Mouse (Mus musculus): ENCODE measurements around the gene Cbx8. TPM values are rescaled to one million over a fixed set of nuclear protein-coding genes. Genes with fewer than 3 reads are reported as not detected.

Cbx8 gene
- total RNA-seq, 2 experiments from 2014 or later, result 1.4 to 1.8 TPM

DNA sequence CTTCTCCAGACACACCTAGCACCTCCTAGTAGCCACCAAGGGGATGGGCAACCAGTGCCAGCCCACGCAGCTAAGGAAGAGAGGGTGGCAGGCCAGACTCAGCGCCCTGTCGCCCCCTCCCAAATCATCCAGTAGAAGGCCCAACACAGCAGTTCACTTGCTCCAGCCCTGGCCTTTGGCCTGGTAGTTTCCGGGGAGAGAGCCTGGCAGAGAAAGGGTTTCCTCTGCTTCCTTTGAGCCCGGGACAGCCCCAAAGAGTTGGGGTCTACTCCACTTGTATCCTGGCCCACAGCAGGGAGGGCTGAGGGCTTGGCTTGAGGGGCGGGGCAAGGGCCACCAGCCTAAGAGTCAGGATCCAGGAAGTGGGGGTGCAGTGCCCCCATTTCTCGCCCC is 38.7 kb upstream of the Cbx8 start:
- DNase-seq, result no peak

DNA sequence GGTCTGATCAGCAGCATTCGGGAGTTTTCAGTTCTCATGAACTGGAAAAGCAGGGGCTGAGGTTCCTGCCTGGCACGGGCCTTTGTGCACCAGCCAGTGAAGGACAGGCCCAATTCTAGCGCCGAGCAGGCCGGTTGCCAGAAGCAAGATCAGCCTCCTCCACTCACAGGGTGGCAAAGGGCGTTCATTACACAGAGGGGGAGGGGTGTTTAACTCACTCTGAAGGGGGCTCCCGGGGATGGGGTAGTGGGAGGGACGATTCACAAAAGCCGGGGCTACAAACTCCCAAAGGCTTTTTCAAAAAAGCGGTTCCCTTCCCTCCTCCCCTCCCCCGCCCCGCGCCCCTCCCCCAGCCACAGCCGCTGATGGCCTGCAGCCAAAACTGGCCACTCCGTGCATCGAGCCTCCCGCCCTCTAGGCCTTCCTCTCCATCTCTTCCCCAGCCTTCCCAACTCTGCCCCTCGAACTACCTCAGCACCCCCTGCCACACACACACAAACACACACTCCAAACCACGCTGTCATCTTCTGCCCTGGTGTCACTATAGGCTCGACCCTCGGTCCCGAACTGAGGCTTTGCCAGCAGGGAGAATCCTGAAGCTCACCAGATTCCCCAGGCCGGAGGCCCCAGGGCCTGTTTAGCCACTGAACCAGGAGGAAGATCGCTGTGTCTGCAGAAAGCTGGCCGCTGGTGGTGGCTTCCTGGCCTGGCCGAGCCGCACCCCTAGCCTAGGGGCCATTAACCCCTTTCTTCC is 38.1 kb upstream of the Cbx8 start:
- DNase-seq, result no peak

- DNase-seq, result no peak
Measured at GRCm38 (mm10) chr11:119077755-119078154, 37.0 kb upstream of the Cbx8 start.

- DNase-seq, result no peak
Measured at GRCm38 (mm10) chr11:119075805-119076204, 35.0 kb upstream of the Cbx8 start.

- DNase-seq, result no peak
Measured at GRCm38 (mm10) chr11:119073876-119074433, 33.2 kb upstream of the Cbx8 start.

DNA sequence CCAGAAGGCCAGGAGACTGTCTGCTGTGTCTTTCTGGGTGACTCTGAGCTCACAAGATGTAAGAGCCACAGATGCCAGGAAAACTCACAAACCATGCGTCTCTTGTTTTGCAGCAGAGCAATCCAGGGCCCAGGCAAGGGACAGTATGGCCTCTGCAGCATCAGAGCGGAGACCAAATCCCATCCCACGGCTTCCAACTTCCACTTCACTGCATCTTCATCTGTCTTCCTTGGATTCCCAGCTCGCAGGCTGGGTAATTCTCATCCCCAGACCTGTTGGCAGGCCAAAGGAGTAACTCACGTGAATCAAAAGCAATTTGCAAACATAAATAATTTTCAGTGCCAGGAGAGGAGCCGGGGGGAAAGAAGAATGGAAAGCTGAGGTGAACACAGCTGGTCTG is 32.2 kb upstream of the Cbx8 start:
- no peak for DNase-seq

DNA sequence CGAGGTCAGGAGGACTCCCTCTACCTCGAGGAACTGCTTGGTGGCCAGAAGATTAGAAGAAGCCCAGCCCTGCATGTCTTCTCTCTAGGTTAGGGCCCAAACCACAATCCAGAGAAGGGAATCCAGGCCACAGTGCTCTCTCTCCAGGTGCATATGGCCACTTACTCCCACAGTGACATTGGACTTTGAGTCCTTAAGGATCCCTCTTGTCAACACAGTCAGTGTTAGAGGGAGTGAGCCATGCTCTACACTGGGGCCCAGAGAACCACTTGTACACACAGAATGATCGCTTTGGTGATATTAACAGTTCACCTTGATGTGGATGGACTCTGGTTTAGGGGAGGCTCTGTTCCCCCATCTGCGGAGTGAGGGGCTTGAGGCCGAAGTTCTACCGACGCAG is 31.5 kb upstream of the Cbx8 start:
- DNase-seq, result no peak

- no peak for DNase-seq
Measured at GRCm38 (mm10) chr11:119066841-119067240, 26.1 kb upstream of the Cbx8 start.

DNA sequence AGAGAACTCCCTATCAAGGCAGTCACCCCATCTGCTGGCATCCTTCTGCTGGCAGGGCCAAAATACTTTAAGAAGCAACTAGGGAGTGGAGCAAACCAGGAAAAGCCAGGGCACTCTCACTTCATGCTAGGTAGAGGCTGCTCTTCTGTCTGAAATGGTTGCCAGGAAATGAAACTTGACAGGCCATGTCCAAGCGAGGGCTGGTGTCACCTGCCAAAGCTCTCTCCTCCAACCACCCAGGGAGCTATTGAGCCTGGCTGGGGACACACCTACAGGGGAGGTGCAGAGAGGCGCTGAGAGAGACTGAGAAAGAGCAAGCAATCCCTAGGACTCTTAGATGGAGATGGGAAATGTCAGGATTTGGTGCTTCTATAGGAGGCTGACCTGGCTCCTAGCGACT is 18.5 kb upstream of the Cbx8 start:
- DNase-seq, result no peak

DNA sequence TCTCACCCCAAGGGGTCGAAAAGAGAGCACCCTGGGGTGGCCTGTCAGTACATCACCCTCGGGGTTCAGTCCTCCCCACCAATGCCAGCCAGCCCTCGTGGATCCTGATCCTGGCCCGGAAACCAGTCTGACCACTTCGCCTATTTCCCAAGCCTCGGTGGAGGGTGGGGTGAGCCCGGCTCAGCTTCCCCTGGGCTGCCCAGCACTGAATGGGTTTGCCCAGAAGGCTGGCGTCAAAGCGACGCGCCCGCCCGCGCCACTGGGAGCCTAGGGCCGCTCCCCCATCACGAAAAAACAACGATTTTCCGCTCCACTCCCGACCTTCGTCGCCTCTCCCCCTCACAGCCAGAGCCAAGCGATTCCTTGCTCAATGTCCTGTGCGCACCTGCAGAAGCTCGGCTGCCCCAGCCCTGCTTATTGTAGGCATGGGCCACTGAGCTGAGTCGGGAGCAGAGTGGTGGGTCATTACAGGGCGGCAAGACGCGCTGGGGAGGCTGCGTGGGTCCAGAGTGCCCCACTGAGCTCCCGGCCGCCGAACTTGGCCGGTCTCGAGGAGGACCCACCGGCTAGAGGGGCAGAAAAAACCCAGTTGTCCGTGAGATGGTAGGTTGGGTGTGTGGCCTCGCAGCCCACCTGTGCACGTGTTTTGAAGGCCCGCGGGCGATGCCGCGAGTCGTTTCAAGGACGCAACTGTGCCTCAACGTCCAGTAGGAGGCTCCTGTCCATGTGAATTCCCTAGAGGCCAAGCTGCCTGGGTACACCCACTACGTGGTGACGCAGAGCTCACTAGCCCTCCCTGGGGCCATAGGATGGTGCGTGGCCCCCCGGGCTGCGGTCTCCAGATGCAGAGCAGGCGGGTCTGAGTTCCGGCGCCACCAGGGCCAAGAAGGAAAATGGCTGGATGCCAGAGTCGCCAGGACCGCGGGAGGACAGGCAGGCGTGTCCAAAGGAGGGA is 17.5 kb upstream of the Cbx8 start:
- no peak for DNase-seq

- DNase-seq, result no peak
Measured at GRCm38 (mm10) chr11:119057291-119057690, 16.5 kb upstream of the Cbx8 start.

DNA sequence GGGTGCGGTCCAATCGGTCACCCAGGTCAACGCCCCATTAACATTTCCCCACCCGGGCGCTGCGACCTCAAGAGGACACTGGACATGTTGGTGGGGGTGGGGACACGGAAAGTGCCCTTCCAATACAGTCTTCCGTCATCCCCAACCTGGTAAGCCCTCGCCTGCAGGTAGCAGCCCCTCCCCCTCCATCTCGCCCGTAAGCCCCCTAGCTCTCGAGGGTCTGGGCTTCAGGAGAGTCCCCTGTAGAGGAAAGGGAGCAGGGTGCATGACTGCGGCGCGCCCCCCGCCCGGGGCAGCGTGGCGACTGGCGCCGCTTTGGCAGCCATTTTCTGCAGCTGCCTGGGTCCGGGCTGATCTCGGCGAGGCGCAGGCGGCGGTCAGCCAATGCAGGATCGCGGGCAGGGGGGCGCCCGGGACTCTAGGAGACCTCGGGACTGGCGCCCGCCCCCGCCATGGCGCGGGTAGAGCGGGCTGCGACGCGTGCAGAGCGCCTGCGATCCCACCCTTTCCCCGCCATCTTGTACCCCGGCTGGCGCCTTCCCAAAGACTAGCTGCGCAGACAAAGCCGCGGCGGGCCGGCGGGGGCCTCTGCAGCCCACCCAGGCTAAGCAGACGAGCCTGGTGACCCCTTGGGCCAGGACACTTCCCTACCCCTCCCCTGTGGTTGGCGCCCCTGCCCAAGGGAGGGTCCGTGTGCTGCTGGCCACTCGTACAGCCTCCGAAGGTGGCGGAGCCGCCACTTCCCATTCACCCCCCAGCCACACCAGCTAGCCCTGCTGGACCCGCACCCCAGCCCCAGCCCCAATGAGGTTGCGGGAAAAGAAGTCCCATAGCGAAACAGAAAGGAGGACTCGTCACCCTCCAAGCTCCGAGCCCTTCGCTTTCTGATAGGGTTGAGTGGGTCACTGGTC is 15.8 kb upstream of the Cbx8 start:
- DNase-seq, result no peak

- no peak for DNase-seq
Measured at GRCm38 (mm10) chr11:119055571-119056131, 14.9 kb upstream of the Cbx8 start.

DNA sequence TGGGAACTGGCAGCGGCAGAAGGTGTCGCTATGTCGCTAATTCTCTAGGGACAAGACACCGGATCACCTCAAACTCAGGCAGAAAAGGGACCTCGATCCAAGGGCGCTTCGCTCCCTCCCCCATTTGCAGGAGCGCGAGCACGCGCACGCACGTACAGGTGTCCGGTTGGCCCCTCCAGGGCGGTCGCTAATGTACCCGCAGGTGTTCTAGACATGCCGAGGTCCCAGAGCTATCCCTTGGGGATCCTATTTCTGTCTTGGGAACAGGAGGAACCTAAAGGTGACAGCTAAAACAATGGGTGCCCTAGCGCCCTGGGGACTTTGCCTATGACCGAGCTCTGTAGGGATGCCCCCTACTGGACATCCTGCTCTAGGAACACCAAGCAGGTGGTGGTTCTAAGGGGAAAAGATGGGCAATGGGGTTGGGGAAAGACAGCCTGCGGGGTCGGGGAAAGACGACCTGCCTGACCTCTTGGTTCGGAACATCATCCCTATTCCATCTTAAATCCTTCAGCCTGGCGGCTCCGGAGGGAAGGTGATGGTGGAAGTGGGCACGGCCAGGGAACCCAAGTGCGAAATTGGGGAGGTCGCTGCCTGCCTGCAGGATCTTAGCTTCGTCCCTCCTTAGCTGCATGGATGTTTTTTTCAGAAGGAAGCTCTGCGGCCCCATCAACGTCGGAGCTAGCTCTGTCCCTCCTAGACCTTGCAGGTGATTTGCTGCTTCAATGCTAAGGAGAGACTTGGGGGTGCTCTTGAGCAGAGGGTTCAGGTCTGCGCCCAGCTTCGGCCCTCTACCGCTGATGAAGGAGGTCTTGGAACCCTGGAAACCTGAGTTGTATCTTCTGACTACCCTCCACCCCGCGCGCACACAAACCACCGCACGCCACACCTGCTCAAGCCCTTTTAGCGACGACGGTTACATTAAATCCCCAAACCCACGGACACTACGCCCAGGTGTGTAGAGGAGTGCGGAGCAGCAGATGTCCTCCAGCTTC is 13.9 kb upstream of the Cbx8 start:
- DNase-seq, result no peak

DNA sequence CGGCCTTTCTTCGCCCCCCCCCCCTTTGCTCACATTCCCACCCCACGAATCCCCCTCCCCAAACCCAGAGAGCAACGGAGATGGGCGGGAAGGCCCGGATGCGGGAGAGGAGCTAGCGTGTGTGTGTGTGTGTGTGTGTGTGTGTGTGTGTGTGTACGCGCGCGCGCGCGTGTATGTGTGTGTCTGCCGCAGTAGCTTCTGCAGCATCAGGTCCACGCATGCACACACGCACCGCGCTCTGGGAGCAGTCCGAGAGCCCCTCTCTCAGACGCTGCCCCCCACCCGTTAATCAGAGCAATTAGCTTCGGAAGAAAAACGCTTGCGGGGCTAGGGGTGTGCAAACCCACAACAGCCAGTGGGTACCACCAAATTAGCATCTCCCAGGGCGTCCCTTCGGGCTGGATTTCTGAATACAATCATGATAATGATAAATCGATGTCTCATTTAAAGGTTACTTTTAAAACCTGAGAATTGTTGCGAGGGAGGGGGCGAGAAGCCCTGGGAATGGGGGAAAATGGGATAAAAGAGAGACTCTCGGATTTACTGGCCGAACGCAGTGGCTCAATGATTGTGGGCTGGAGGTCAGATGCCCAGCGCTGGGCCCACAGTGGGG is 13.1 kb upstream of the Cbx8 start:
- no peak for DNase-seq

- DNase-seq, result peak; percentile 71
Measured at GRCm38 (mm10) chr11:119053257-119053670, 12.5 kb upstream of the Cbx8 start.

- DNase-seq, result no peak
Measured at GRCm38 (mm10) chr11:119052661-119053256, 12.0 kb upstream of the Cbx8 start.

DNA sequence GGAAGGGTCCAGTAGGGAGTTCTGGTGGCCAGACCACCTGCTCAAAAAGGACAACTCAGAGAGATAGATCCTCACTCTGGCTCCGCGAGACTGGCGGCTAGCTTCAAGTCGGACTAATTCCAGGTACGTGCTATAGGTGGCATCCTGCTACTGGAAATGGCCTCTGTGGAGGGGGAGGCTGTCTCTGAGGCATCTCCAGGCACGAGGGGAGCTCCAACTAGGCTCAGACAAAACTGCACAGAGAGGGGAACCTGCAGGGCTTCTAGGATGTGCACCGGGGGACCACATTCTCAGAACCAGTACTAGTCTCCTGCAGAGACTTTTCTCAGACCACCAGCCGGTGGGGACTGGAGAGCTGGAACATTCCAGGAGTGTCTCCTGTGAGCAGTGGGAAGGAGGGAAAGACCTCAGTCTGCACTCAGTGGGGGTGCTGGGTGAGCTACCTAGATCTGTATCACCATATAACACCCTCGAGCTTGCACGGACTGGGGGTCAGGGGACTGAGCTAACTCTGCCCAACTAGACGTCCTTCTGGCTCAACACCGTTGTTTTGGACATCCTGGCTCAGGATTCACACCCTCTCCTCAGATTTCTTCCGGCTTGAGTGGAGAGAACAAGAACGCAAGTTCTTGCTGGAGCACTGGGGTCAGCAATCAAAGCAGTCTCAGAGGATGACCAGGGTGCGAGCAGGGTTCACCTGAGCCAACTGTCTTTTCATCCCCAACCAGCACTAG is 11.3 kb upstream of the Cbx8 start:
- no peak for DNase-seq

DNA sequence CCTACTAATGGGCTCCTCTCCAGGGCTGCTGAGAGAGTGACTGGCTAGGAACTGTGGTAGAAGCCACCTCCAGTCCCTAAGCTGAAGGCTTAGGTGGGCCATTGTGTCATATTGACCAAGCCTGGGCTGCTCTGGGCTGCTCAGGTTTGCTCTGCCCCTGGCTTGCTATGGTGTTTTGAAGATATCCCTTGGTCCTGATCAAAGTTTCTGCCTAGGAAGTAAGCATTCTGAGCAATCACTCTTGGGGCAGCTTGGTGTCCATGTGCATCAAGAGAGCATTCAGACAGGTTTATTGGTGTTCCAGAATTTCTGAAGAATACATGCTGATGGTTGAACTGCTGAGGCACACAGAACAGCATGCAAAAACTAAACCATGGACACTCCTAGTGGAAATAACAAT is 10.7 kb upstream of the Cbx8 start:
- DNase-seq, result no peak

Measured in gastrocnemius, postnatal 25 days (tissue).